Mouse (Mus musculus): ENCODE results near the gene Slc25a39. TPM values are rescaled to one million over a fixed set of nuclear protein-coding genes. Genes with fewer than 3 reads are reported as not detected.
A peak's percentile ranks its signal among the peaks of the same experiment; 100 is the strongest.
"Not testable (repeated sequence)": the region's sequence is repeated elsewhere in the genome, so short reads cannot be mapped to it uniquely, and the experiment has no call there.

Slc25a39 gene
- polyA plus RNA-seq, 1 experiment from 2014 or later, result 308 TPM

DNA sequence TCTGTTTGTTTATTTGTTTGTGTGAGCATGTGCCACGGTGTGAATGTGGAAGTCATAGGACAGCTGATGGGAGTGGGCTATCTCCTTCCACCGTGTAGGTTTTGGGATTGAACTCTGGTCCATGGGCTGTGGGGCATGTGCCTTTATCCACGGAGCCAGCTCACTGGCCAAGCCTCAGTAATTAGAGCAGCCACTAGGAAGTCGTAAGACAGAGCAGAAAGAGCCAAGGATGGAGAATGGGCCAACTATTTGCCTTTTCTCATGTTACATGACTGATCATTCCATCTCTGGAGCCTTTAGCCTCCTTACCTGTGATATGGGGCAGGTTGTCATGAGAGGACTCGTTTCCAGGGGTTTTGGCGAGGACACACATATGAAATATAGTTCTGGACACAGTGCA is 11.5 kb downstream of the Slc25a39 start:
- H3K9me3 ChIP-seq (replicated peaks; ENCODE audit: control insufficient read depth, low read length), result no peaks in the 10 kb centered on the region
- 52% methylated on average over 6 of the region's 6 CpGs for whole genome bisulfite sequencing
- H3K9ac ChIP-seq (ENCODE audit: low read length), result no peak overlapping the region
- ATAC-seq (replicated peaks; ENCODE audit: extremely low read depth, insufficient read depth, low FRiP score), result no peak
- H3K4me1 ChIP-seq (ENCODE audit: control insufficient read depth, insufficient read depth, low read length), result peaks cover 15% of the 10 kb centered on the region
- H3K27me3 ChIP-seq (ENCODE audit: control insufficient read depth, insufficient read depth, low read length), result peaks cover 54% of the 10 kb centered on the region
- no peak overlapping the region for H3K4me2 ChIP-seq (ENCODE audit: low read depth, low read length)
- H3K36me3 ChIP-seq (ENCODE audit: control insufficient read depth, insufficient read depth), result no peaks in the 10 kb centered on the region
- H3K4me3 ChIP-seq (ENCODE audit: low read length), result no peak overlapping the region
- H3K27ac ChIP-seq (ENCODE audit: low read length), result no peak overlapping the region

- Histone ChIP-seq H3K4me2 (ENCODE audit: low read depth, low read length) (no peak overlapping the region), H3K36me3 (ENCODE audit: control insufficient read depth, insufficient read depth) (no peaks in the 10 kb centered on the region), H3K27me3 (ENCODE audit: control insufficient read depth, insufficient read depth, low read length) (peaks cover 49% of the 10 kb centered on the region), H3K27ac (ENCODE audit: low read length) (no peak overlapping the region), H3K4me3 (ENCODE audit: low read length) (no peak overlapping the region), H3K9ac (ENCODE audit: low read length) (no peak overlapping the region), H3K4me1 (ENCODE audit: control insufficient read depth, insufficient read depth, low read length) (peaks cover 15% of the 10 kb centered on the region), H3K9me3 (replicated peaks; ENCODE audit: control insufficient read depth, low read length) (no peaks in the 10 kb centered on the region)
- no peak for ATAC-seq (replicated peaks; ENCODE audit: extremely low read depth, insufficient read depth, low FRiP score)
- WGBS, result 10% methylated on average over 5 of the region's 5 CpGs
Measured at GRCm38 (mm10) chr11:102395250-102395649, 12.5 kb downstream of the Slc25a39 start.

DNA sequence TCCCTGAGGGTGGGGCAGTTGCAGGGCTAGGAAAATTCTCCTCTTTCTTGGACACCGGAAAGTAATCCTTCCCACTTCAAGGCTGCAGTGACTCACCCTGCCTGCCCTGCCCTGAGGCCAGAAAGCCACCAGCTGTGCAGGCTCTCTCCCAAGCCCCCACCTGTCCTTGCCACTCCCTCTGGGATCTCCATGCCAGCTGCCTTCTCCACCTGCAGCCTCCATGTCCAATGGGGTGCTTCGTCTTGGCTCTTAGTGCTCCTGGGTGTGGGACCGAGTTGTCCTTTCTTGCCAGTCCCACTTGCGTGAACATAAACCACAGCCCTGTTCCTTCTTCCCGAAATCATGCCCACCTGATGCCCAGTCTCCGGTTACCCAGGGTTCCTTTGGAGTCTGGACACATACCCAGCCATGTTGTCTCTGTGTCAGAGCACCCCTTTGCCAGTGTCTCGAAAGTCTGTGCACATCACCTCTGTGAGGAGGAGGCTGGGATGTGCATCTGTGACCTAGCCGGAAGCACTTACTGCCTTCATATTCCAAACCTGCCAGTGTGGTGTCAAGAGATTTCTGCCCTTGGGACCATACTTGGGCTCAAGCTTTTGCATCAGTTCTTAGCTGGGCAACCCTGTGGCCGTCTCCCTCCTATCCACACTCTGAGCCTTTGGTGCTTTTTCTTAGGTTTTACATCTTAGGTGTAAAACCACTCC is 13.2 kb downstream of the Slc25a39 start:
- H3K9ac ChIP-seq (ENCODE audit: low read length), result no peak overlapping the region
- no peak overlapping the region for H3K27ac ChIP-seq (ENCODE audit: low read length)
- peaks cover 15% of the 10 kb centered on the region for H3K4me1 ChIP-seq (ENCODE audit: control insufficient read depth, insufficient read depth, low read length)
- no peak overlapping the region for H3K4me2 ChIP-seq (ENCODE audit: low read depth, low read length)
- no peaks in the 10 kb centered on the region for H3K36me3 ChIP-seq (ENCODE audit: control insufficient read depth, insufficient read depth)
- WGBS, result 75% methylated on average over 9 of the region's 9 CpGs
- H3K27me3 ChIP-seq (ENCODE audit: control insufficient read depth, insufficient read depth, low read length), result peaks cover 45% of the 10 kb centered on the region
- no peaks in the 10 kb centered on the region for H3K9me3 ChIP-seq (replicated peaks; ENCODE audit: control insufficient read depth, low read length)
- H3K4me3 ChIP-seq (ENCODE audit: low read length), result no peak overlapping the region
- no peak for ATAC-seq (replicated peaks; ENCODE audit: extremely low read depth, insufficient read depth, low FRiP score)

DNA sequence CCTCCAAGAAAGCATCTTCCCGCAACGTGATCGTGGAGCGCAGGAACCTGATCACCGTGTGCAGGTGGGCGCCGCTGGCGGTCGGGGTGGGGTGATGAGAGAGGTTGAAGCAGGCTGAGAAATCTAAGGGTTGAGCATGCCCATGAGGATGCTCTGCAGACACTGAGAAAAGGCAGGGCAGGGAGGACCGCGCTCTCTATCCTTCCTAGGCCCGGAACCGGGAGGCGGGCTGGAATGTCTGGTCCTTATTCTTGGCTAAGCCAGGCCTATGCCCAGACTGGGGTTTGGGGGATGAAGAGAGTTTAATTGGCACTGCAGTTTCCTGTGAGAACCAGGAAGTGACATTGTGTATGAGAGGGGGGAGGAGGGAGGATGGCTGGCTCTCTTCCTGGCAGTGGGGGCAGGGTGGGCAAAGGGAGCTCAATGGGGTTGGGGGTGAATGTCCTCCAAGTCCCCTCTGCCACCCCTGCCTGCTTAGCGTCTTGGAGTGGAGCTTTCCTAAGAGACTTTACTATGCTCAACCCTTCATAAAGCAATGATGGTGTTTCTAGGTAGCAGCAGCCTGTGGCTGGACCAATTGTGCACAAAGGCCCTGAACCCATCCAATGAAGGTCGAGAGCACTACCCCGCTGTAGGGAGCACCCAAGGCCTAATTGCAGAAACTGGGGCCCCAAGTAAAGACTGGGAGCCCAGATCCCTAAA is 13.9 kb downstream of the Slc25a39 start:
- Histone ChIP-seq H3K4me2 (ENCODE audit: low read depth, low read length) (peak overlapping the region; percentile 86), H3K36me3 (ENCODE audit: control insufficient read depth, insufficient read depth) (no peaks in the 10 kb centered on the region), H3K4me3 (ENCODE audit: low read length) (peak overlapping the region; percentile 47), H3K9ac (ENCODE audit: low read length) (0 out of 2 replicates have a peak overlapping the region, but pooled peaks have one; percentile 21), H3K9me3 (replicated peaks; ENCODE audit: control insufficient read depth, low read length) (no peaks in the 10 kb centered on the region), H3K27me3 (ENCODE audit: control insufficient read depth, insufficient read depth, low read length) (peaks cover 38% of the 10 kb centered on the region), H3K27ac (ENCODE audit: low read length) (no peak overlapping the region), H3K4me1 (ENCODE audit: control insufficient read depth, insufficient read depth, low read length) (peaks cover 15% of the 10 kb centered on the region)
- 10% methylated on average over 17 of the region's 17 CpGs for WGBS
- peak; percentile 16; the same call in 1 of the 2 replicates for ATAC-seq (replicated peaks; ENCODE audit: extremely low read depth, insufficient read depth, low FRiP score)

- H3K4me2 ChIP-seq (ENCODE audit: low read depth, low read length), result peak within 1 kb of the TSS; percentile 86
- H3K27ac ChIP-seq (ENCODE audit: low read length), result no peak within 1 kb of the TSS
- peak; percentile 78 for ATAC-seq (replicated peaks; ENCODE audit: extremely low read depth, insufficient read depth, low FRiP score)
Measured at GRCm38 (mm10) chr11:102393238-102393634, 14.5 kb downstream of the Slc25a39 start, which contains the start of gene Rundc3a. Rundc3a (plus strand) TSS chr11:102393403.

DNA sequence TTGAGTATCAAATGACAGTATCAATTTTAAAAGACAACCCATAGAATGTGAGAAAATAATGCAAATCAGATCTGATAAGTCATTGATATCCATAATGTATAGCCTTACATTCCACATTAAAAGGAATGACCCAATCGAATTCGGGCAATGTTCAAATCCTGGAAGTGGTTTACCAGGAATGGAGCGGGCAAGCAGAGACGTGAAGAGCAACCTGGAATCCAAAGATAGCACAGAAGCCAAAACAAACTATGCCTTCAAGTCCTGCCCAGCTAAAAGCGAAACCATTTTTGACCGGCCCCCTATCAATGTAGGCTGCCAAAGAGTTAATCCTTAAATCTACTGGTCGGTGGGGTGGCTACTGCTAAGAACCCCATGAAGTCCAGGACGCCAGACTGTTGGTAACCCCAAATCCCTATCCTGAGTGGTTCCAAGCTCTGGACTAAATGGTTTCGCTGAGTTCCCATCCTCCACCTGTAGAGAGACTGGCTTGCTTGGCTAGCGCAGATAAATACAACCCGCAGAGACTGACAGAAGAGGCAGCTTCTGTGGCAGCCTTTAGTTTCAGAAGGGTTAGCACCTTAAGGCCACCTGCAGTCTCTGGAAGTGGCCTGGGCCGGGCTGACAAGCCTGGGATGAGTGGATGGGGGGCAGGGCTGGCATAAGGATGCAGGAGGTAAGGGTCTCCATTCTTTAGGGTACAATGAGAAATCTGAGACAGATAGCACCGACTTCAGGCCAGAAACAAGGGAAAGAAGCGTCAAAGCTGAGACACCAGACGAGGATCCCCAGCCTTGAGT is 15.1 kb downstream of the Slc25a39 start:
- peak overlapping the region; percentile 47 for H3K4me3 ChIP-seq (ENCODE audit: low read length)
- H3K27me3 ChIP-seq (ENCODE audit: control insufficient read depth, insufficient read depth, low read length), result peaks cover 27% of the 10 kb centered on the region
- WGBS, result 15% methylated on average over 15 of the region's 15 CpGs
- H3K4me1 ChIP-seq (ENCODE audit: control insufficient read depth, insufficient read depth, low read length), result peaks cover 12% of the 10 kb centered on the region
- no peaks in the 10 kb centered on the region for H3K36me3 ChIP-seq (ENCODE audit: control insufficient read depth, insufficient read depth)
- H3K9ac ChIP-seq (ENCODE audit: low read length), result no peak overlapping the region
- H3K27ac ChIP-seq (ENCODE audit: low read length), result no peak overlapping the region
- no peaks in the 10 kb centered on the region for H3K9me3 ChIP-seq (replicated peaks; ENCODE audit: control insufficient read depth, low read length)
- ATAC-seq (replicated peaks; ENCODE audit: extremely low read depth, insufficient read depth, low FRiP score), result no peak
- peak overlapping the region; percentile 86 for H3K4me2 ChIP-seq (ENCODE audit: low read depth, low read length)

More at GRCm38 (mm10) chr11:102393238-102393634, 14.5 kb downstream of the Slc25a39 start, which contains the start of gene Rundc3a:
- peaks cover 12% of the 10 kb centered on the region for H3K4me1 ChIP-seq (ENCODE audit: control insufficient read depth, insufficient read depth, low read length)
- peaks cover 33% of the 10 kb centered on the region for H3K27me3 ChIP-seq (ENCODE audit: control insufficient read depth, insufficient read depth, low read length)
- under 1% methylated on average over 32 of the region's 34 CpGs for WGBS
- H3K36me3 ChIP-seq (ENCODE audit: control insufficient read depth, insufficient read depth), result no peaks in the 10 kb centered on the region
- 0 out of 2 replicates have a peak within 1 kb of the TSS, but pooled peaks have one; percentile 21 for H3K9ac ChIP-seq (ENCODE audit: low read length)
- no peaks in the 10 kb centered on the region for H3K9me3 ChIP-seq (replicated peaks; ENCODE audit: control insufficient read depth, low read length)
- H3K4me3 ChIP-seq (ENCODE audit: low read length), result peak within 1 kb of the TSS; percentile 47

GRCm38 (mm10) chr11:102389436-102389835 is 18.3 kb downstream of the Slc25a39 start:
- not testable (repeated sequence) for H3K27me3 ChIP-seq (ENCODE audit: control insufficient read depth, insufficient read depth, low read length); H3K9me3 ChIP-seq (replicated peaks; ENCODE audit: control insufficient read depth, low read length); H3K36me3 ChIP-seq (ENCODE audit: control insufficient read depth, insufficient read depth); H3K27ac ChIP-seq (ENCODE audit: low read length); ATAC-seq (replicated peaks; ENCODE audit: extremely low read depth, insufficient read depth, low FRiP score); H3K9ac ChIP-seq (ENCODE audit: low read length); H3K4me3 ChIP-seq (ENCODE audit: low read length); H3K4me2 ChIP-seq (ENCODE audit: low read depth, low read length)
- 84% methylated on average over 4 of the region's 5 CpGs for WGBS
- H3K4me1 ChIP-seq (ENCODE audit: control insufficient read depth, insufficient read depth, low read length), result peaks cover 12% of the 10 kb centered on the region

GRCm38 (mm10) chr11:102386121-102386520 is 21.6 kb downstream of the Slc25a39 start:
- ATAC-seq (replicated peaks; ENCODE audit: extremely low read depth, insufficient read depth, low FRiP score), result no peak
- Histone ChIP-seq H3K4me1 (ENCODE audit: control insufficient read depth, insufficient read depth, low read length) (no peaks in the 10 kb centered on the region), H3K36me3 (ENCODE audit: control insufficient read depth, insufficient read depth) (no peaks in the 10 kb centered on the region), H3K27ac (ENCODE audit: low read length) (no peak overlapping the region), H3K9me3 (replicated peaks; ENCODE audit: control insufficient read depth, low read length) (no peaks in the 10 kb centered on the region), H3K4me3 (ENCODE audit: low read length) (no peak overlapping the region), H3K4me2 (ENCODE audit: low read depth, low read length) (no peak overlapping the region), H3K9ac (ENCODE audit: low read length) (no peak overlapping the region), H3K27me3 (ENCODE audit: control insufficient read depth, insufficient read depth, low read length) (no peaks in the 10 kb centered on the region)
- WGBS, result 52% methylated on average over 5 of the region's 5 CpGs
